Mouse (Mus musculus): Measurements from ENCODE around the gene Tmem240.
"Not testable (repeated sequence)": the region's sequence is repeated elsewhere in the genome, so short reads cannot be mapped to it uniquely, and the experiment has no call there.

The Tmem240 gene

GRCm38 (mm10) chr4:155770626-155771025 lies 36.0 kb downstream of the Tmem240 start:
- DNase-seq (ENCODE audit: low read depth, low spot score): no peak

GRCm38 (mm10) chr4:155771706-155772105 lies 37.1 kb downstream of the Tmem240 start:
- no peak for DNase-seq (ENCODE audit: low read depth, low spot score)

GRCm38 (mm10) chr4:155772786-155773185 lies 38.2 kb downstream of the Tmem240 start:
- no peak for DNase-seq (ENCODE audit: low read depth, low spot score)

- no peak for DNase-seq (ENCODE audit: low read depth, low spot score)
Observed at GRCm38 (mm10) chr4:155773335-155774078, 38.9 kb downstream of the Tmem240 start.

DNA sequence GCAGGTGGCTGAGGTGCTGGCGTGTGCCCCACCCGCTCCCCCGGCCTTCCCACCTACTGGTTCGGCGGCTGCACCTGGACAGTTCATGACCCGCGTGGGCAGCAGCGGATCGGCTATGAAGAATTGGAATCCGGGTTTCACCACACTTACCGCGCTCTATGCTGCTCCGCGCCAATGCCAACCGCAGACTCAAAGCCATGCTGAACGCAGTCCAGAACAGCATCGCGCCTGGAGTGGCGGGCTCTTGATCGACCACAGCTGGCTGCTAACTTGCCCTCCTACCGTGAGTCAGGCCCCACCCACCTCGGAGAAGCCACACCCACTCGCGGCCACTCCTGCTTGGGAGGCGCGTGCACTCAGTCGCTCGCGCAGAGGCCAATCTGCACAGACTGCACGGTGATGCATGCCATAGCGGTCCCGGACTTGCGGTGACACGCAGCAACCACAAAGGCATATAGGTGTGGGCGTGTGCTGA lies 39.7 kb downstream of the Tmem240 start, which contains the start of gene Vwa1:
Gene Vwa1 (minus strand): TSS at position 419 of the 475 bp plus-strand sequence.
- DNase-seq (ENCODE audit: low read depth, low spot score): no peak

DNA sequence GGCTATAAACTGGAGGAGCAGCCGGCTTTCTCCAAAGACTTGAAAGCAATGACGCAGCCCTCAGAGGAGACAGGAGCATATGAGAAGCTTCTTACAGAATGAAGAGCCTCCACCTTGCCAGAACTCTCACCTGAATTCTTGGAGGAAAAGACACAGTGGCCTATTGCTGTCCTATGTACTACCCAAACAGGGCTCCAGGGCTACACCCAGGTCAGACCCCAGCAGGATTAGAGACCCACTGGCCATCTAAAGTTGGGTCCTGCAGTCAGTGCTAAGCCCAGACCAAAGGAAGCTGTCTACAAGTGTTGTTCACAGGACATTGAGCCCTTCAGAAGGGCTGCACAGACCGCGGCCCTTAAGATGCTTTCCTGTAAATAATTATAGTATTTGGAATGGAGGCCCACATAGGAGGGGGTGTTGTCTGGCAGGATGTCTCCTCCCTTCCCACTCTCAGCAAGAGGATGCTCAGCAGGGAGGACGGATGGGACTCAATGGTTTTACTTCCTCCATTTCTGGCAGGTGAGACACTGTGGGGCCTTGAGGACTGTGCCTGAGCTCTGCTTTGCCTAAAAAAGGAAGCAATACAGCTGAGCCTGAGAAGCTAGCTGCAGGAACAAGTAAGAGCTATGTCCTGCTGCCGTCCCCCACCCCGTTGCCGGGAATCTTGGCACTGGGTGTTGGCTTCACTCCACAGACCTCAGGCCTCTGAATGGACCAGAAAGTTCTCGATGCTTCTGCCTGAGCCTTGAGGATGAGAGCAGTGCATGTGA lies 40.6 kb downstream of the Tmem240 start:
- DNase-seq (ENCODE audit: low read depth, low spot score): no peak

GRCm38 (mm10) chr4:155775855-155776254 lies 41.3 kb downstream of the Tmem240 start:
- peak; percentile 42 for DNase-seq (ENCODE audit: low read depth, low spot score)

DNA sequence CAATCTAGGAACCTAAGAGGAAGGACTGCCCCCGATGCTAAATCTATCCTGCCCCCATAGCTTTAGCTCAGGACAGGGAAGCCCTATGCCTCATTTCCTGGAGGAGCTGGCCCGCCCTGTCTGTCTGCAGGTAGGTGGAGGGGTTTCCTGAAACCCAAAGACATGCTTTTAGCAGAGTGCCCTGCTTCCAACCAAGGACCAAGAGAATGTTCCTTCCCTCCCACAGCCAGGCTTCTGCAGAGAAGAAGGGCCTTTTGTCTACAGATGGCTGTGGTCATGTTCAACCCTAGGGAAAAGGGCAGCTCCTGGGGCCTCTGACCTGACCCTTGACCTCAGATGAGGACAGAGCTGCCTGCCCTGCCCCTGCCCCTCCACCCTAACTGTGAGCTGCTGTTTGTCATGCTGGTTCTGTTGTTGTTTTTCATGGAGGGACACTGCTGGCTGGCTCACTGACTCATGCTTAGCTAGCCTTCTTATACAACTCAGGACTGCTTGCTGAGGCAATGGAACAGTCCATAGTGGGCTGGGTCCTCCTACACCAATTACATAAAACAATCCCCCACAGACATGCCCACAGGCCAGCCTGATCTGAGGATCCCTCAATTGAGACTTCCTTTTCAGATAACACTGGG lies 42.2 kb downstream of the Tmem240 start:
- DNase-seq (ENCODE audit: low read depth, low spot score): peak; percentile 31

- no peak for DNase-seq (ENCODE audit: low read depth, low spot score)
Observed at GRCm38 (mm10) chr4:155777816-155778215, 43.2 kb downstream of the Tmem240 start.

DNA sequence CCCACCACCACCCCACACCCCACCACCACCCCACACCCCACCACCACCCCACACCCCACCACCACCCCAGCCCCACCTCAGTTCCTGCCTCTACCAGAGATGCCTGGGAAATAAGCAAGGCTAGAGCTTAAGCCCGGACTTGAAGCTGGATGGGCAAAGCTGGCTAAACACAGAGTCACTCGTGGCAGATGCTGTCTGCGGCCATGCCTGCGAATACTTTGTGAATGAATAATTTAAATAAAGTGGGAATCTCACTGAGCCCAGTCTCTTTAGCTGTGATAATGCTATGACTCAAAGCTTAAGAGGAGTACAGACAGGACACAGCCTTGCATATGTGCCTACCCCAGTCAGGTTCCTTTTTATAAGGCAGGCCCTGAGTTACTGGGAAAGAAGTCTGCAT lies 44.9 kb downstream of the Tmem240 start:
- peak; percentile 31 for DNase-seq (ENCODE audit: low read depth, low spot score)

DNA sequence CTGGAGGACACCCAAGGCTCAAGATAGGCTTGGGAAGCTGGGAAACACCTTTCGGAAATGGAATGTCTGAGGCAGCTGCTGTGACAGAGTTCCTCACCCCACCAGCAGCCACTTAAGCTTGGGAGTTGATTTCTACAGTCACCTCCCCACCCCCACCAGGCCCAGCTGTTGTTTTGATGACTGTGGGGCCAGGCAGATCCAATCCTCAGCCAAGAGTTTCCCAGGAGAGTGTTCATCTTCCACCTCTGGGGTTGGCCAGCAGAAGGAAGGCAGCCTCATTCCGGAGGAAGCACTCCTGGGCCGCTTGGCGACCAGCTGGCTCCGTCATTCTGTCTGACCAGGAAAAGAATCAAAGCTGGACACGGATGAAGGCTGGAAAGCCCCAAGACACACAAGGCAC lies 46.3 kb downstream of the Tmem240 start:
- DNase-seq (ENCODE audit: low read depth, low spot score): peak; percentile 30

DNA sequence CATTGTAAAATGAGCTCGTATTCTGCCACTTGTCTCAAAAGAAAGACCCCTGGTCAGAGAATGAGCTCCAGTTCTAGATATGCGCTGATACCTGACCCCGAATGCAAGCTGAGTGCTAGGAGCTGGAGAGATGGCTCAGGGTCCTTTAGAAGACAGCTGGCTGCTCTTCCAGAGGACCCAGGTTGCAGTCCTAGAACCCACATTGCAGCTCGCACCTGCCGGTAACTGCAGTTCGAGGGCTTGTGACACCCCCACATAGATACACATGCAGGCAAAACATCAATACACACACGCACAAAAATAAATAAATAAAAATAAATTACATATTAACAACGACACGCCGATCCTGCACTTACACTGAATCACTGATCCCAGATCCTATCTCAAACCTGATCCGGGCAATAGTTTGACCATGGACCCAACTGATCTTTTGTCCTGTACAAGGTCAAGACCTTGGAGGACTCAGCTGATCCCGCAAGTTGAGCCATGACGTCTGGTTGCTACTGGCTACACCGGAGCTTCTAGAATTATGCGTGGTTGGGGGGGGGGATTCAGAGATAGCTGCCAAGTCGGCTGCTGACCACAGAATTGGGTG lies 49.0 kb downstream of the Tmem240 start:
- no peak for DNase-seq (ENCODE audit: low read depth, low spot score)

GRCm38 (mm10) chr4:155784081-155784701 lies 49.6 kb downstream of the Tmem240 start:
- DNase-seq (ENCODE audit: low read depth, low spot score): peak; percentile 67

- no peak for DNase-seq (ENCODE audit: low read depth, low spot score)
Observed at GRCm38 (mm10) chr4:155785246-155785645, 50.6 kb downstream of the Tmem240 start.

GRCm38 (mm10) chr4:155785819-155786218 lies 51.2 kb downstream of the Tmem240 start, which contains the start of gene Tmem88b:
Gene Tmem88b (minus strand): TSS chr4:155785874.
- peak; percentile 21 for DNase-seq (ENCODE audit: low read depth, low spot score)

- no peak for DNase-seq (ENCODE audit: low read depth, low spot score)
Observed at GRCm38 (mm10) chr4:155788300-155788699, 53.7 kb downstream of the Tmem240 start.

GRCm38 (mm10) chr4:155788833-155789232 lies 54.2 kb downstream of the Tmem240 start:
- not testable (repeated sequence) for DNase-seq (ENCODE audit: low read depth, low spot score)

DNA sequence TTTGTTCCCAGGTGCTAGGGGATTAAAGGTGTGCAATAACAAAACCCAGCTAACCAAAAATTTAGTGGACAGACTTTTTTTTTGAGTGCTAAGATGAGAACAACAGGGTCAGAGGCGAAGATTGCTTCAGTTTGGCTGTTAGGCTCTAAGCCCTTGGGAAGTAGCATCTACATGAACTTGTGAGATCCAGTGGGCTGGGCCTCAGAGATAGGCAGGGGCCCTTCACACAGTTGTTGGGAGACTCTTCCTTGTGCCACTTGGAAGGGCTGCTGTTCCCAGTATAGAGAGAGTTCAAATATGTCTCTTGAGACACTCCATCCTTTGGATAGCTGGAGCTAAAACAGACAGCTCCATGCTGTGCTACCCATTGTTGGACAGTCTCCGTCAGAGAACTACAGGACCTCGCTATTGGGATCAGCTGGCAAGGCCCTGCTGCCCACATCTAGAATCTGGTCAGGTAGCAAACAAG lies 55.5 kb downstream of the Tmem240 start, which contains the start of gene Ankrd65:
Gene Ankrd65 (plus strand): TSS at position 419 of the 469 bp plus-strand sequence.
- no peak for DNase-seq (ENCODE audit: low read depth, low spot score)

Data from 3T3-L1 (cell line).